Comparison of ENCODE assay signal across 8 mouse cellular contexts in the genomic region with DNA sequence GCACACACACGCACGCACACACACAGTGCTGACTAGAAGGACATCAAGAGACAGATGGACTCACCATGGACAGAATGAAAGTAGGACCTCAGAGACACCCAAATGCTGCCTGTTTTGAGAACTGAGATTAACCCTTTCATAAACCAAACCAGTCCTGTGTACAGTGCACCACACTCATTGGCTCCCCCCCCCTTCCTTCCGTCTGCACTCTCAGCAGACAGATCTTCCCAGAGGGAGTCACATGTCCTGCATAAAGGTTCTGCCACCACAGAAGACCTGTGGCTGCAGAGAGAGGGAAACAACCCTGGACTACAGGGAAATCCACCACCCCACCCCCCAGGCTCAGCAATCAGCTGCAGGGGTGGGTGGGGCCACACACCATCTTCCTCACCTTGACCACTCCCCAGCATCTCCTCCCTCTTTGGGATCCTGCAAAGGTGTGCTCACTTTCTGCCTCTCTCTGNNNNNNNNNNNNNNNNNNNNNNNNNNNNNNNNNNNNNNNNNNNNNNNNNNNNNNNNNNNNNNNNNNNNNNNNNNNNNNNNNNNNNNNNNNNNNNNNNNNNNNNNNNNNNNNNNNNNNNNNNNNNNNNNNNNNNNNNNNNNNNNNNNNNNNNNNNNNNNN. TPM values are rescaled to one million over a fixed set of nuclear protein-coding genes. Genes with fewer than 3 reads are reported as not detected.
A peak's percentile ranks its signal among the peaks of the same experiment; 100 is the strongest.
DNase-seq lines count a peak whose midpoint lies in the region; ATAC-seq lines count a peak whose summit lies in the region.

No protein-coding gene starts in this region.

- no peaks in the 10 kb centered on the region for H3K9me3 ChIP-seq in heart, embryonic 11.5 days (replicated peaks; ENCODE audit: control insufficient read depth, low read length)
- H3K9me3 ChIP-seq in lung, embryonic 16.5 days (ENCODE audit: control insufficient read depth, low read length), result no peaks in the 10 kb centered on the region
- no peaks in the 10 kb centered on the region for H3K9me3 ChIP-seq in intestine, embryonic 14.5 days (ENCODE audit: control insufficient read depth, low read length)
- H3K9me3 ChIP-seq in stomach, embryonic 14.5 days (ENCODE audit: control insufficient read depth, low read depth, low read length), result no peaks in the 10 kb centered on the region

- peaks cover 8% of the 10 kb centered on the region for H3K36me3 ChIP-seq in heart, embryonic 11.5 days (ENCODE audit: control insufficient read depth, insufficient read depth, low read length)
- H3K36me3 ChIP-seq in lung, embryonic 16.5 days (ENCODE audit: control insufficient read depth, insufficient read depth, low read length), result peaks cover 5% of the 10 kb centered on the region
- peaks cover 10% of the 10 kb centered on the region; the same call in 1 of the 2 replicates for H3K36me3 ChIP-seq in intestine, embryonic 14.5 days (ENCODE audit: control insufficient read depth, insufficient read depth, low read length)
- peaks cover 3% of the 10 kb centered on the region; the same call in 1 of the 2 replicates for H3K36me3 ChIP-seq in stomach, embryonic 14.5 days (ENCODE audit: control insufficient read depth, insufficient read depth, low read length)

- 74% methylated on average over 3 of the region's 3 CpGs for WGBS in heart, embryonic 11.5 days (ENCODE audit: insufficient replicate concordance)
- WGBS in lung, embryonic 16.5 days, result 78% methylated on average over 3 of the region's 3 CpGs
- 72% methylated on average over 3 of the region's 3 CpGs for WGBS in intestine, embryonic 14.5 days
- 81% methylated on average over 3 of the region's 3 CpGs for WGBS in stomach, embryonic 14.5 days

- intact Hi-C loops in heart, postnatal 25 days (cut with DNase I), result loop anchor here (5.0 kb wide), 1 partner anchor 33 kb away; no protein-coding TSS in a partner anchor

- peak overlapping the region; percentile 60 for H3K4me2 ChIP-seq in heart, embryonic 11.5 days
- peak overlapping the region; percentile 52; the same call in 1 of the 2 replicates for H3K4me2 ChIP-seq in lung, embryonic 16.5 days (ENCODE audit: low read depth, low read length)
- peak overlapping the region; percentile 33 for H3K4me2 ChIP-seq in intestine, embryonic 14.5 days (ENCODE audit: low read length)
- H3K4me2 ChIP-seq in stomach, embryonic 14.5 days (replicated peaks; ENCODE audit: low read depth, low read length), result peak overlapping the region; percentile 35; the same call in 1 of the 2 replicates

- no peak for ATAC-seq in heart, embryonic 11.5 days (replicated peaks; ENCODE audit: insufficient number of reproducible peaks, low FRiP score, low TSS enrichment)
- no peak for ATAC-seq in lung, embryonic 16.5 days (ENCODE audit: low read depth)
- ATAC-seq in intestine, embryonic 14.5 days (replicated peaks; ENCODE audit: low FRiP score, low TSS enrichment, low read depth), result no peak
- no peak for ATAC-seq in stomach, embryonic 14.5 days (ENCODE audit: insufficient number of reproducible peaks, insufficient read depth, low FRiP score, low read depth)

- H3K27me3 ChIP-seq in heart, embryonic 11.5 days (ENCODE audit: control insufficient read depth, insufficient read depth, low read length), result no peaks in the 10 kb centered on the region
- no peaks in the 10 kb centered on the region for H3K27me3 ChIP-seq in lung, embryonic 16.5 days (ENCODE audit: control insufficient read depth, insufficient read depth, low read depth, low read length)
- no peaks in the 10 kb centered on the region for H3K27me3 ChIP-seq in intestine, embryonic 14.5 days (replicated peaks; ENCODE audit: control insufficient read depth, insufficient read depth, low read length)
- no peaks in the 10 kb centered on the region for H3K27me3 ChIP-seq in stomach, embryonic 14.5 days (ENCODE audit: control insufficient read depth, insufficient read depth, low read length)

- peaks cover 91% of the 10 kb centered on the region for H3K4me1 ChIP-seq in heart, embryonic 11.5 days (ENCODE audit: control insufficient read depth, insufficient read depth, low read length)
- H3K4me1 ChIP-seq in lung, embryonic 16.5 days (replicated peaks; ENCODE audit: control insufficient read depth, insufficient read depth, low read length), result peaks cover 82% of the 10 kb centered on the region
- H3K4me1 ChIP-seq in intestine, embryonic 14.5 days (replicated peaks; ENCODE audit: control insufficient read depth, insufficient read depth, low read length), result peaks cover 60% of the 10 kb centered on the region
- H3K4me1 ChIP-seq in stomach, embryonic 14.5 days (ENCODE audit: control insufficient read depth, insufficient read depth, low read length), result peaks cover 63% of the 10 kb centered on the region

- H3K4me3 ChIP-seq in heart, embryonic 11.5 days (ENCODE audit: low read depth, low read length), result peak overlapping the region; percentile 8; the same call in 1 of the 2 replicates
- no peak overlapping the region for H3K4me3 ChIP-seq in lung, embryonic 16.5 days (ENCODE audit: low read length)
- H3K4me3 ChIP-seq in intestine, embryonic 14.5 days (ENCODE audit: low read depth, low read length), result no peak overlapping the region
- H3K4me3 ChIP-seq in stomach, embryonic 14.5 days (ENCODE audit: low read depth, low read length), result no peak overlapping the region

- DNase-seq in heart, postnatal 25 days (ENCODE audit: low spot score), result no peak
- no peak for DNase-seq in lung, adult 18-20 months
- no peak for DNase-seq in intestine, embryonic 14.5 days (ENCODE audit: low spot score)
- no peak for DNase-seq in layer of hippocampus, adult 9-11 months
- no peak for DNase-seq in right cerebral cortex, postnatal 14 days

- H3K9ac ChIP-seq in heart, embryonic 11.5 days (ENCODE audit: low read depth, low read length), result peak overlapping the region; percentile 46; the same call in 1 of the 2 replicates
- peak overlapping the region; percentile 40 for H3K9ac ChIP-seq in lung, embryonic 16.5 days (ENCODE audit: low read length)
- no peak overlapping the region for H3K9ac ChIP-seq in intestine, embryonic 14.5 days (ENCODE audit: low read length)
- no peak overlapping the region for H3K9ac ChIP-seq in stomach, embryonic 14.5 days (replicated peaks; ENCODE audit: low read depth, low read length)

- peak overlapping the region; percentile 98 for H3K27ac ChIP-seq in heart, embryonic 11.5 days (ENCODE audit: low read depth, low read length)
- peak overlapping the region; percentile 96 for H3K27ac ChIP-seq in lung, embryonic 16.5 days (ENCODE audit: low read length)
- peak overlapping the region; percentile 91 for H3K27ac ChIP-seq in intestine, embryonic 14.5 days (ENCODE audit: low read depth)
- H3K27ac ChIP-seq in stomach, embryonic 14.5 days (ENCODE audit: low read length), result peak overlapping the region; percentile 98

RNA-seq across cellular contexts. Expression of a gene that starts 12.0 kb away (rescaled TPM):
- 42.9 and 52.9 TPM in 2 replicates for polyA plus RNA-seq in heart, embryonic 11.5 days (2014; fragmentation: Nextera tagmentation; extraction: Ambion mirVana)
- total RNA-seq in heart, postnatal 25 days (2021), result 10 to 100 TPM; 23.9 to 28.5 TPM
- polyA plus RNA-seq in lung, embryonic 16.5 days (2015; fragmentation: Nextera tagmentation; extraction: Ambion mirVana), result 27.8 and 31.1 TPM in 2 replicates
- 22.9 and 23.9 TPM in 2 replicates for polyA plus RNA-seq in intestine, embryonic 14.5 days (2014; fragmentation: Nextera tagmentation; extraction: Ambion mirVana)
- polyA plus RNA-seq in stomach, embryonic 14.5 days (2014; fragmentation: Nextera tagmentation; extraction: Ambion mirVana), result 28.7 and 29.6 TPM in 2 replicates

Comparison
In these comparisons a context has a peak if more than half of its experiments do, and no peak if none do; other contexts are left out.
1. H3K9ac ChIP-seq: peak in heart, embryonic 11.5 days (single experiment) and lung, embryonic 16.5 days (single experiment); none in intestine, embryonic 14.5 days (single experiment) and stomach, embryonic 14.5 days (single experiment).
2. Peak in every context shown above with its lines, with median percentiles within 50 percentile points of each other: H3K27ac ChIP-seq and H3K4me2 ChIP-seq.